Mouse (Mus musculus) large intestine, adult 2 months (tissue): Measurements from ENCODE around the gene Nup43. TPM values are rescaled to one million over a fixed set of nuclear protein-coding genes. Genes with fewer than 3 reads are reported as not detected.
"Not testable (repeated sequence)": the region's sequence is repeated elsewhere in the genome, so short reads cannot be mapped to it uniquely, and the experiment has no call there.

Experiments
- DNase-seq: peaks from one replicate; pipeline ENCODE4 v3.0.0-alpha.2; 2012; ENCODE audit warnings: low read depth, low spot score
- WGBS: fragments of 180-500 bp; shearing (Covaris S2); methylation state at CpG from one replicate; pipeline ENCODE4 v1.1.7; 2018; 5-methylcytosine and 5-hydroxymethylcytosine counted together
- polyA plus RNA-seq: library from polyadenylated mRNA; depleted of rRNA; stranded (reverse); fragments of >200 nt; gene quantifications from 2 replicates; pipeline ENCODE4 v1.2.3, GENCODE M21; 2012; rRNA removed

The Nup43 gene
- 8.4 and 13.5 TPM in 2 replicates for polyA plus RNA-seq

- WGBS: under 1% methylated on average over 24 of the region's 24 CpGs
- DNase-seq: peak; percentile 78
Measured at GRCm38 (mm10) chr10:7667342-7667802, at the start of gene Nup43. TSS of gene Nup43 (plus strand) at chr10:7667503.

DNA sequence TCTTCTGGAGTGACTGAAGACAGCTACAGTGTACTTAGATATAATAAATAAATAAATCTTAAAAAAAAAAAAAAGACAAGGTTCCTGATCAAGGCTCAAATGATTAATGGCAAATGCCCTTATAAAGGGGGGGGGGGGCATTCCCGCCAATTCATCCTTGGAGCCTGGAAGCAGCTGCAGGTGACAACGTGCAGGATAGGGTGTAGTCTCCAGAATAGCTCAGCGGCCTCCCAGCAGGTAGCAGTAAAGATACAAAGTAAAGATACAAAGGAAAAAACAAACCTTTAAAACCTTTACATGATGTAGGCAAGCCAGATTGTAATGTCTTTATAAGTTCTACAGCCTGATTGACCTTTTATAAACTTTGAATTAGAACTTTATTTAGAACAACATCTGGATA lies 49.7 kb upstream of the Nup43 start:
- not testable (repeated sequence) for DNase-seq
- 44% methylated on average over 3 of the region's 3 CpGs for WGBS

GRCm38 (mm10) chr10:7619821-7620241 lies 47.5 kb upstream of the Nup43 start:
- 92% methylated on average over 5 of the region's 5 CpGs for WGBS
- no peak for DNase-seq

DNA sequence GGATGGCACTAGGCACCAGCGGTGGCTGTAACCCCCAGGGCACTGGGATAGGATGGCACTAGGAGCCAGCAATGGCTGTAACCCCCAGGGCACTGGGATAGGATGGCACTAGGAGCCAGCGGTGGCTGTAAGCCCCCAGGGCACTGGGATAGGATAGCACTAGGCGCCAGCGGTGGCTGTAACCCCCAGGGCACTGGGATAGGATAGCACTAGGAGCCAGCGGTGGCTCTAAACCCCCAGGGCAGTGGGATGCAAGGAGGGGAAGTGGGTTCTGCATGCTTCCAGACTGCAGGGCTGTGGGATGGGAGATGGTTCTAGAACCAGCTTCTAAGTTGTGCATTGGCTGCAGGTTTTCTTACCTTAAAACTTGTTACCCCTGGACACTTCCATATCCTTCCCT lies 46.6 kb upstream of the Nup43 start:
- no peak for DNase-seq

GRCm38 (mm10) chr10:7622378-7622777 lies 44.9 kb upstream of the Nup43 start:
- 83% methylated on average over 3 of the region's 3 CpGs for WGBS
- DNase-seq: no peak

More for the DNA sequence above, 46.6 kb upstream of the Nup43 start:
- WGBS: 80% methylated on average over 5 of the region's 5 CpGs

DNA sequence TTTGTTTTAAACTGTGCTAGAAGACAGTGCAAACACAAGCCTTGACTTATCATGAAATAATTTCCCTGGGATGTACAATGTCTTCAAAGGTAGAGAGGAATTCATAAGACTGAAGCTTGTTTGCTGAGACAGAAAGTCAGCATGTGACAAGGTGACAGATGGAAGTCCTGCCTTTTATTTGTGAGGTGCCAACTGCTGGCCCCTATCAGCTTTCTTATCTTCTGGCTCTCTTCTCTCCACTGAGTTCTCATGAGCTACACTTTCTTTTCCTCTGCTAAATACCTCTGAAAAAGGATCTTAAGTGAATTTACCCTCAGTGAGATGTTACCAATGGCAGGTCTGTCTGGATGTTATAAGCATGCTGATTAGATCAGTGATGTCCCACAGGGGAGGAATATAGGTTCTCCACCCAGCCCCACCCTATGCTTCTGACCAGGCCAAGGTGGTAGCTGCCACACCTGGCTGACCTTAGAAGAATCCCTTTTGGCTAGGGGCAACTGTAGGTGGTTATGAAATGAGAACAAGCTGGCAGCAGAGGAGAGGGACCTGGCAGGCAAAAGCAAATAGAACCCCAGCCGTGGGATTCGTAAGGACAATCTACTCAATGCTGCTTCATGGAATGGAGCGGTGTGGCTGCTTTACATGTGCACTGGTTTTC lies 43.3 kb upstream of the Nup43 start:
- DNase-seq: no peak
- WGBS: 92% methylated on average over 3 of the region's 3 CpGs

- no peak for DNase-seq
- 89% methylated on average over 4 of the region's 4 CpGs for WGBS
Measured at GRCm38 (mm10) chr10:7629092-7629491, 38.2 kb upstream of the Nup43 start.

DNA sequence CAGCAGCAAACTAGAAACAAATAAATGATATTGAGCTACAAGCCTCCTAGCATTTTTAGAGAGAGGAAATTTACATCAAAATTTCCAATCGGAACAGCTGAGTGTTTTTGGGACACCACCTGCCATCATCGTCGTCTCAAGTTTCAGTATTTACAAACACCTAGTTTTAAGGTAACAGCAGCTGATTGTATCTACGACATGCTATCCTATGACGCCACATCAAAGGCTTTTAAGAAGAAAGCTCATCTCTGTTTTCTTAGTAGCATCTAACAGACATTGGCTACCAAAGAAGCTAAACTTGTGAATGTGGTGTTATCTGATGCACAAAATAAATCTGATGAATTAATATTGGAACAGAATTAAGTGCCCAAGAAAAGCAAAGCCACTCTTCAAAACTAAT lies 37.0 kb upstream of the Nup43 start:
- DNase-seq: no peak
- WGBS: 84% methylated on average over 5 of the region's 5 CpGs

- 75% methylated on average over 16 of the region's 16 CpGs for WGBS
- no peak for DNase-seq
Measured at GRCm38 (mm10) chr10:7630951-7631720, 36.2 kb upstream of the Nup43 start.

- no peak for DNase-seq
- 97% methylated on average over 12 of the region's 12 CpGs for WGBS
Measured at GRCm38 (mm10) chr10:7640366-7640765, 26.9 kb upstream of the Nup43 start.

DNA sequence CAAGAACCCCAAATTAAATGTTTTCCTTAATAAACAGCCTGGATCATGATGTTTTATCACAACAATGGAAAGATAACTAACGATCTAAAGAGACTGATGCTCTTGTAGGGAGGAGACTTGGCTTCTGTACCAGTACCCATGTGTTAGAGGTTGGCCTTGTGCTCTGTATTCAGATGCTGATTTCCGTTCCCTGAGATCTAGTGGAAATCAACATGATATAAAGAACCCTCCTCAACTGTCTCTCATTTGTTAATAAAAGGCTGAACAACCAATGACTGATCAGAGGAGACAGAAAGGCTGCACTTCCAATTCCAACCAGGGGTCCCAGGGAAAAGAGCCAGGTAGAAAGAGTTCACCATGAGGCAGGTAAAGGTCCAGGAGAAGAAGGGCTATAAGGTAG lies 21.4 kb upstream of the Nup43 start:
- DNase-seq: no peak
- WGBS: 88% methylated on average over 2 of the region's 2 CpGs

DNA sequence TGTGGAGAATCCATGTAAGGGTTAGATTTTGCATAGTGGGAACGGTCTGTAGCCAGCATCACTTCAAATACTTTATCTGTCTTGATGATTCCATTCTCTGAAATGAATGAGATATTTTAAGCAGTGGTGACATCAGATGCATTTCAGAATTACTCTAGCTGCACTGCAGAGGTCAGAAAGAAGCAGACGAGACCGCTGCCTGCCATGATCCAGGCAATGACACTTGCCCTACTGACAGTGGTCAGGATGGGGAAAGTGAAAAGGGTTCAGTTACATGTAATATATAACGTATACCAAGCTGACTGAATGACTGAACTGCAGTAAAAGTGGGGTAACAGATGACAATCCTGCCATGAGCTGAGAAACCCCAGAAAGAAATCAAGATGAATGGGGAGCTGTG lies 18.2 kb upstream of the Nup43 start:
- DNase-seq: no peak
- 88% methylated on average over 4 of the region's 4 CpGs for WGBS

DNA sequence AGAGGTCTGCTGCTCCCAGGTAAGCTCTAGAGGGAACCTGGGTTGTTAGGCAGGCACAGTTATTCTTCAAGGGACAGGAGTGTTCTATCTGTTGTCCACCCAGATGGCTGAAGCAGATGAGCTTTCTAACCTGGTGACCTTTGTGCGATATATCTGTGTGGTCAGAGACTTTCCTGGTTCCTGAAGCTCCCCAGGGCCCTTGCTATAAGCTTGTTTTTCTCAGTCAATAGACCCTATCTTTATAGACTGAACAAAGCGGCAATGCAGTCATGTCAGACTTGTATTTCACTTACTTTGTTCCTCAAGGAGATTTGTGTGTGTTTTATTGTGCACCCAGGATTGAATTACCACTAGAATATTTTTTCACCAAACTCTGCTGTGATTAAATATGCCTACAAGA lies 16.2 kb upstream of the Nup43 start:
- DNase-seq: no peak
- 78% methylated on average over 2 of the region's 2 CpGs for WGBS

GRCm38 (mm10) chr10:7662471-7663141 lies 4.7 kb upstream of the Nup43 start:
- WGBS: under 1% methylated on average over 44 of the region's 44 CpGs
- DNase-seq: no peak

GRCm38 (mm10) chr10:7663159-7664026 lies 3.9 kb upstream of the Nup43 start:
- WGBS: under 1% methylated on average over 64 of the region's 64 CpGs
- no peak for DNase-seq

DNA sequence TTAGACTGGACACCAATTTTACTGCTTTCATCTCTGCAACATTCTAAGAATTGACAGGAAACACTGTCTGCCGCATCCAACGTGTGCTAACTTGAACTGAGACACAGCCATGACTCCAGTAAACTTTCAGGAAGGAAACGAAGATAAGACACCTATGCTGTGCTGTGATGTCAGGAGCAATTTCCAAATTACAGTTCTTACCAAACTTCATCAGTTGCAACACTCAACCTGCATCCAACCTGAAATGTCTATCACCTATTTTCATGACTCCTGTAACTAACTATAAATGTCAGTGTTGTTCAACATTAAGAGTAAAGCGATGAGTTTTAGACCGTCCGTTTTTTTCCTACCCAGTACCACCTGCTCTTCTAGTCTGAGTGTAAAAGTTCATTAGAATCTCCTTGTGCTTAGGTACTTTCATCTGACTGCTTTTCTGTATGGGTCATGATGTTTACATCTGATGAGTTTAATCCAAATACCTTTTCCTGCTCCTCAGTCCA lies 3.2 kb upstream of the Nup43 start:
- no peak for DNase-seq
- 33% methylated on average over 6 of the region's 6 CpGs for WGBS

DNA sequence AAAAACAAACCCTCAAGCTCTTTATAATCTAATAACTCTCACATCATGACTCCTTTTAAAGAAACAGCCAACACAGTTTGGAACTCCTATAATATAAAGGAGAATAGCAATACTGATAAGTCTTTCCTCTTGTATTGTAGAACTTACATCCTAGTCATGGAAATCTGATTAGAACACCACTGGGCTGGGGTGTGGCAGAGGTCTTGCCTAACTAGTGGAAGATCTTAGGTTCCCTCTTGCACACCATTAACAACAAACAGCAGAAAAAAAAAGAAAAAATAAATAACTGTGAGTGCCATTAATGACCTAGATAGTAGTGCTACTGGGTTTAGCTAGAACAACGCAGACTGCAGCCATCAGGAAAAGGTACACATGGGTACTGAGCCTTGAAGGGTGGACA lies 2.4 kb upstream of the Nup43 start:
- 90% methylated on average over 1 of the region's 1 CpGs for WGBS
- DNase-seq: no peak

GRCm38 (mm10) chr10:7673673-7674072 lies 6.4 kb downstream of the Nup43 start:
- no peak for DNase-seq
- WGBS: 56% methylated on average over 1 of the region's 1 CpGs

DNA sequence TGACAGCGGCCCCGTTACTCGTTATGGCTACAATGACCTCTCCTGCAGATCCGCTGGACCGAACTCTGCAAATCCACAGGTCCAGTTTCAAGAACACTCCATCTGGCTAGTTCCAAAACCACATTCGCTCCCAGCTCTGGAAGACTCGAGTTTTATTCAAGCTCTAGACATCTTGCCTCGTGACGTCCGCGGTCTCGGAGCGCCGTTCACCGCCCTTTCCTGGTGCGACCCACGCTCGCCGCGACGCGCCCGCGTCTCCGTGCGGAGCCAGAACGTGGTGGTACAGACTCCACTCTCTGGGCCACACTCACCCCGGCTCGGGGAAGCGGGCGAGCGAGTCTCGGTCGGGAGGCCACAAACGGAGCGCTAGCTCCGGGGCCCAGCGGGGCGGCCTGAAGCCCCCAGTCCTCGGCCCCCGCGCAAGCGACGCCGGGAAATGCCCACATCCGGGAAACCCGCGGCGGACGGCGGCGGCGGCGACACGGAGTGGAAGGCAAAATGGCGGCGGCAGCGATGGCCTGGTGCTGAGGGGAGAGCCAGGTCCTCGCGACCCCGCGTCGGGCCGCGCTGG lies 13.5 kb downstream of the Nup43 start, which contains the start of the genes Pcmt1 and Lats1:
Gene Pcmt1, minus strand, starts transcription at position 406 of the 571 bp plus-strand sequence.
Gene Lats1, plus strand, starts transcription at position 484 of the 571 bp plus-strand sequence.
- WGBS: under 1% methylated on average over 65 of the region's 65 CpGs
- DNase-seq: no peak
